Mouse (Mus musculus): ENCODE measurements at regions not wholly inside any gene's neighbourhood (a gene's known extent, or its start where the extent isn't known, plus 50 kb on each side); places are given as distances from the start of the nearest gene placed in this dataset.

DNA sequence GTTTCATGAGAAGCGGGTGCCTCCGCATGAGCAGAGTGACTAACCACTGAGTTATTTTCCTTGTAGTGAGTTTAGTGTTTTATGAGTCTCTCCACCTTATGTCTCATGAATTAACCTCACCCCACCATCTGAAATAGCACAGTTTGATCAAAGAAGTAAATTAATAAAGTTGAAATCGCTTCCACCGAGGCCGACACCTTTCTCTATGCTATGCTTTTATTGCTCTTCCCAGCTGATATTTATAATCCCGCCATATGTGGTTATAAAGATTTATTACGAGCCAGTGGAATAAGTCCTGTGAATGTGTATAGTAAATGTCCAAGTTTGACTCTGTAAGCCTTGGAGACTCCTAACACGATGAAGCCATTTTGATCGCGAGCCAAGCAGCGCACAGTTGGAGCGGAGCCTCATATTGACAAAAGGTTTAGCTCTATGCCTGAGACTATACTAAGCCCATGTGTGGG, 329.3 kb downstream of the Foxa2 start:
- H3K4me3 ChIP-seq (ENCODE audit: insufficient read depth, low read depth, low read length): no peak overlapping the region
- H3K36me3 ChIP-seq (ENCODE audit: control insufficient read depth, insufficient read depth, low read length): no peaks in the 10 kb centered on the region
- H3K27me3 ChIP-seq (ENCODE audit: control insufficient read depth, insufficient read depth, low read length): no peaks in the 10 kb centered on the region
- no peaks in the 10 kb centered on the region for H3K79me2 ChIP-seq (ENCODE audit: control insufficient read depth, insufficient read depth, low read length)
- TF ChIP-seq POLR2A (IDR thresholded peaks at IDR 0.05; ENCODE audit: extremely low read depth, insufficient read depth, low read length) (no peak), CTCF (IDR thresholded peaks at IDR 0.05; ENCODE audit: low read depth, low read length) (no peak)
- no peak overlapping the region for H3K27ac ChIP-seq (replicated peaks; ENCODE audit: insufficient read depth, low read depth, low read length)
- 94% methylated on average over 12 of the region's 12 CpGs for WGBS
- H3K4me1 ChIP-seq (ENCODE audit: control insufficient read depth, insufficient read depth, low read length): no peaks in the 10 kb centered on the region
- H3K9ac ChIP-seq (ENCODE audit: low read depth, low read length): no peak overlapping the region
- DNase-seq (ENCODE audit: extremely low read depth, low read depth, low spot score): no peak

DNA sequence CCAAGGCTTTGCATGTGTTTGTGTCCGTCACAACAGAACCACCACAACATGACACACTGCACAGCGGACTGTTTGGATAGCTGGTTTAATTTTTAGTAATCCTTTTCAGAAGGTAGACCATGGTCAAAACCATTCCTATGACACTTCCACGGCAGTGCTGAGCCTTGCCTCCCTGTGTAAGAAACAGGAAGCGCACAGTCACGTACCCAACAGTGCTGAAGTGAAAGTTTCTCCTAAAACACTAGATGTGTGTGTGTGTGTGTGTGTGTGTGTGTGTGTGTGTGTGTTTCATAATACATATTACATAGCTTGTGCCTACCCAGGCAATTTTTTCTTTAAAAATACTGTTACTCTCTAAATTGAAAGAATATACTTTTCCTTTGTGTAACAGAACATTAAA, 331.0 kb downstream of the Foxa2 start:
- Histone ChIP-seq H3K4me3 (ENCODE audit: insufficient read depth, low read depth, low read length) (no peak overlapping the region), H3K36me3 (ENCODE audit: control insufficient read depth, insufficient read depth, low read length) (no peaks in the 10 kb centered on the region), H3K27me3 (ENCODE audit: control insufficient read depth, insufficient read depth, low read length) (no peaks in the 10 kb centered on the region), H3K27ac (replicated peaks; ENCODE audit: insufficient read depth, low read depth, low read length) (no peak overlapping the region), H3K4me1 (ENCODE audit: control insufficient read depth, insufficient read depth, low read length) (no peaks in the 10 kb centered on the region), H3K79me2 (ENCODE audit: control insufficient read depth, insufficient read depth, low read length) (no peaks in the 10 kb centered on the region), H3K9ac (ENCODE audit: low read depth, low read length) (no peak overlapping the region)
- TF ChIP-seq CTCF (IDR thresholded peaks at IDR 0.05; ENCODE audit: low read depth, low read length): no peak
- TF ChIP-seq POLR2A (IDR thresholded peaks at IDR 0.05; ENCODE audit: extremely low read depth, insufficient read depth, low read length): no peak
- WGBS: 85% methylated on average over 5 of the region's 5 CpGs
- DNase-seq (ENCODE audit: extremely low read depth, low read depth, low spot score): no peak

DNA sequence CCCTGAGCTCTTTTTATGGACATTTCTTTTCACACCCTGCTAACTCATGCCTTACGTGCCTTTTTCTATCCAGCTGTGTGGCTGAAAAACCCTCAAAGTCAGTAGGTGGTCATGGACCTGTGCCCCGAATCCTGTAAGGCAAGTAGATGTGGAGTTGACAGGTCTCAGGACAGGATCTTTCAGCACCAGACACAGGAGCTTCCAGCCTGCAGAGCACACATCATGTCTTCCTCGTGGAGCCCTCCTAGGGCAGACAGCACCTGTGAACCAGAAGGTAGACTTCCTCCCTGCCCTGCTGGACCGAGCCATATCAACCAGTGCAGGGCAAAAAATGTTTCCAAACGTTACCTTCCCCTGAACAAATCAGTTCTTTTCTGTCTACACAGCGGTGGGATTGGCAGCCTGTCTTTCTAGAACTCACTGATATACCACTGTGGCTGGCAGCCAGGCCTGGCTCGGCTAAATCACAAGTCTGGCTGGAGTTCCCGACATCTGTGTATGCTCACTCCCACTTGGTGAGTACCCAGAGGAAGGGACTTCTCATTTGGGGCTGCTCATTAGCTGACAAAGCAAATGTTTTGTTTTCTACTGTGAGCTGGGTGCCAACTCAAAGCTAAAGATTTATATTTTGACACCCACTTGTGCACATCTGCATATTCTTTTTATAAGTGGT, 336.0 kb downstream of the Foxa2 start:
- Histone ChIP-seq H3K4me3 (ENCODE audit: insufficient read depth, low read depth, low read length) (no peak overlapping the region), H3K9ac (ENCODE audit: low read depth, low read length) (no peak overlapping the region), H3K79me2 (ENCODE audit: control insufficient read depth, insufficient read depth, low read length) (no peaks in the 10 kb centered on the region), H3K27ac (replicated peaks; ENCODE audit: insufficient read depth, low read depth, low read length) (no peak overlapping the region), H3K4me1 (ENCODE audit: control insufficient read depth, insufficient read depth, low read length) (no peaks in the 10 kb centered on the region), H3K27me3 (ENCODE audit: control insufficient read depth, insufficient read depth, low read length) (peaks cover 2% of the 10 kb centered on the region; the same call in 1 of the 2 replicates), H3K36me3 (ENCODE audit: control insufficient read depth, insufficient read depth, low read length) (no peaks in the 10 kb centered on the region)
- TF ChIP-seq POLR2A (IDR thresholded peaks at IDR 0.05; ENCODE audit: extremely low read depth, insufficient read depth, low read length): no peak
- no peak for TF ChIP-seq CTCF (IDR thresholded peaks at IDR 0.05; ENCODE audit: low read depth, low read length)
- DNase-seq (ENCODE audit: extremely low read depth, low read depth, low spot score): no peak
- 54% methylated on average over 8 of the region's 8 CpGs for WGBS

DNA sequence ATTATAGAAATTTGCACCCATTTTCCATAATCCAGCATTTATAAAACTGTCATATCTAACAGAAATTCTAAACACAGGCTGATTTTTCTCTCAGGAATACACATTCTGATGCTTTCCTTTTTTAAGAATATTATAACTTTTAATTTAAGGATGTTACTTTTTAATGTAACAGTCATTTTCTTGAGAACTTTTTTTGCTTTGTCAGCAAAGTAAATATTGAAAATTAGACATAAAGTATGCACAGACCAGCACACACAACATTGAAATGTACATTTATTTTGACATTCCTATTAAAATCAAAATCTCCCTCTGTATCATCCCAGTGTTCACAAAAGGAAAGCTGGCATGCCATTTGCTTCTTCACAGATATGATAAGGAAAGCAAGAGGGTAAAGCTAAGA, 337.0 kb downstream of the Foxa2 start:
- TF ChIP-seq CTCF (IDR thresholded peaks at IDR 0.05; ENCODE audit: low read depth, low read length) (no peak), POLR2A (IDR thresholded peaks at IDR 0.05; ENCODE audit: extremely low read depth, insufficient read depth, low read length) (no peak)
- Histone ChIP-seq H3K9ac (ENCODE audit: low read depth, low read length) (no peak overlapping the region), H3K4me1 (ENCODE audit: control insufficient read depth, insufficient read depth, low read length) (no peaks in the 10 kb centered on the region), H3K79me2 (ENCODE audit: control insufficient read depth, insufficient read depth, low read length) (no peaks in the 10 kb centered on the region), H3K27ac (replicated peaks; ENCODE audit: insufficient read depth, low read depth, low read length) (no peak overlapping the region), H3K27me3 (ENCODE audit: control insufficient read depth, insufficient read depth, low read length) (peaks cover 2% of the 10 kb centered on the region; the same call in 1 of the 2 replicates), H3K36me3 (ENCODE audit: control insufficient read depth, insufficient read depth, low read length) (no peaks in the 10 kb centered on the region), H3K4me3 (ENCODE audit: insufficient read depth, low read depth, low read length) (no peak overlapping the region)
- no peak for DNase-seq (ENCODE audit: extremely low read depth, low read depth, low spot score)

DNA sequence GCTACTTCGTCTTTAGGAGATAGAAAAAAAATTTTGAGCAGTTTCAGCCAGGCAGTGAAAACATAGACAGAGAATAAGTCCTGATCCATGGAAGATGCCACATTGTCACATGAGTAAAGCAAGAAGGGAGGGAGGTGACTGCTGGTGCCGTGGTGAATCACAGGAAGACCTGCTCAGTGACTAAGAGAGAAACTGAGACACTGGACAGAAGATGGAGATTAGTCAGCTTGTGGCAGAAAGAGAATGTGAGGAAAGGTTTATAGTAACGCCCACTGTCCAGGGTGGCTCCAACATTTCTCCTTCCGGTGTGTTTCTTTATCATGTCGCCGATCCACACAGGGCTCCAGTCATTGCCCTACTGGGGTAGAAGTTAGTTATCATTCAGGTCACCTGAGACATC, 339.6 kb downstream of the Foxa2 start:
- peaks cover 2% of the 10 kb centered on the region; the same call in 1 of the 2 replicates for H3K27me3 ChIP-seq (ENCODE audit: control insufficient read depth, insufficient read depth, low read length)
- H3K4me1 ChIP-seq (ENCODE audit: control insufficient read depth, insufficient read depth, low read length): no peaks in the 10 kb centered on the region
- no peak overlapping the region for H3K9ac ChIP-seq (ENCODE audit: low read depth, low read length)
- no peak for DNase-seq (ENCODE audit: extremely low read depth, low read depth, low spot score)
- no peaks in the 10 kb centered on the region for H3K36me3 ChIP-seq (ENCODE audit: control insufficient read depth, insufficient read depth, low read length)
- no peak overlapping the region for H3K4me3 ChIP-seq (ENCODE audit: insufficient read depth, low read depth, low read length)
- no peaks in the 10 kb centered on the region for H3K79me2 ChIP-seq (ENCODE audit: control insufficient read depth, insufficient read depth, low read length)
- TF ChIP-seq CTCF (IDR thresholded peaks at IDR 0.05; ENCODE audit: low read depth, low read length) (no peak), POLR2A (IDR thresholded peaks at IDR 0.05; ENCODE audit: extremely low read depth, insufficient read depth, low read length) (no peak)
- no peak overlapping the region for H3K27ac ChIP-seq (replicated peaks; ENCODE audit: insufficient read depth, low read depth, low read length)
- 82% methylated on average over 6 of the region's 6 CpGs for WGBS

DNA sequence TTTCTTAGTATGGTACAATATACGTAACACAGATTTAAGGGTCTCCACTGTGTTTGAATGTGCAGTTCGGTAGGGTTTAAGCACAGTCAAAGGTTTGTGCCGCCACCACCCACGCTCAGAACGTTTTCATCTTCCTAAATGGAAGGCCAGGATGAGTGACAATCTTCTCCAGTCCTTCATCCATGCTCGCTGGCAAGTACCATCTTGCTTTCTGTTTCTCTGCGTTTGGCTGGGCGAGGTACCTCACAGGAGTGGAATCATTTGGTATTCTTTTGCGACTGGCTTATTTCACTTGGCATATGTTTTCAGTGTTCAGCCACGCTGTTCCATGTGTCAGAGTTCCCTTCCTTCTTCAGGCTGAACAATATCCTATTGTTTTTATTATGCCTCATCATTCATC, 342.3 kb downstream of the Pax1 start:
- no peak for DNase-seq (ENCODE audit: extremely low read depth, low read depth, low spot score)
- peaks cover 2% of the 10 kb centered on the region; the same call in 1 of the 2 replicates for H3K27me3 ChIP-seq (ENCODE audit: control insufficient read depth, insufficient read depth, low read length)
- no peak overlapping the region for H3K4me3 ChIP-seq (ENCODE audit: insufficient read depth, low read depth, low read length)
- H3K36me3 ChIP-seq (ENCODE audit: control insufficient read depth, insufficient read depth, low read length): no peaks in the 10 kb centered on the region
- no peaks in the 10 kb centered on the region for H3K4me1 ChIP-seq (ENCODE audit: control insufficient read depth, insufficient read depth, low read length)
- 83% methylated on average over 10 of the region's 10 CpGs for WGBS
- no peak overlapping the region for H3K9ac ChIP-seq (ENCODE audit: low read depth, low read length)
- no peaks in the 10 kb centered on the region for H3K79me2 ChIP-seq (ENCODE audit: control insufficient read depth, insufficient read depth, low read length)
- no peak for TF ChIP-seq POLR2A (IDR thresholded peaks at IDR 0.05; ENCODE audit: extremely low read depth, insufficient read depth, low read length)
- TF ChIP-seq CTCF (IDR thresholded peaks at IDR 0.05; ENCODE audit: low read depth, low read length): no peak
- no peak overlapping the region for H3K27ac ChIP-seq (replicated peaks; ENCODE audit: insufficient read depth, low read depth, low read length)

Data from liver, adult 2 months (tissue).